In genomic region chr3:155381910-155382309, GRCm38 (mm10) we compare ENCODE assay signal across 19 mouse cellular contexts.
DNase-seq lines count a peak whose midpoint lies in the region; ATAC-seq lines count a peak whose summit lies in the region.
"Had no signal": no experiment of that assay in that cellular context is flagged by ENCODE, and none has a peak within 500 bp of the region (broad histone marks: within the 10 kb centered on the region; RNA-seq: fewer than 3 reads in every experiment).

No protein-coding gene starts in this region.

- H3K4me3 ChIP-seq in forebrain, embryonic 14.5 days (ENCODE audit: low read depth, low read length), result no peak overlapping the region
- H3K4me3 ChIP-seq in forebrain, embryonic 10.5 days, result no peak overlapping the region
- no peak overlapping the region for H3K4me3 ChIP-seq in liver, embryonic 11.5 days (ENCODE audit: low read depth, low read length)
- H3K4me3 ChIP-seq: hindbrain, embryonic 15.5 days; limb, embryonic 12.5 days had no signal

- WGBS in forebrain, embryonic 14.5 days, result 66% methylated on average over 4 of the region's 4 CpGs
- WGBS in forebrain, embryonic 10.5 days, result 88% methylated on average over 4 of the region's 4 CpGs
- WGBS in liver, embryonic 11.5 days, result 72% methylated on average over 4 of the region's 4 CpGs

- no peak overlapping the region for H3K4me2 ChIP-seq in forebrain, embryonic 14.5 days (ENCODE audit: low read length)
- H3K4me2 ChIP-seq in liver, embryonic 11.5 days, result no peak overlapping the region
- H3K4me2 ChIP-seq: hindbrain, embryonic 15.5 days; limb, embryonic 12.5 days had no signal

- no peaks in the 10 kb centered on the region for H3K4me1 ChIP-seq in forebrain, embryonic 14.5 days (ENCODE audit: control insufficient read depth, insufficient read depth, low read length)
- no peaks in the 10 kb centered on the region for H3K4me1 ChIP-seq in forebrain, embryonic 10.5 days
- no peaks in the 10 kb centered on the region for H3K4me1 ChIP-seq in liver, embryonic 11.5 days (replicated peaks; ENCODE audit: control insufficient read depth, insufficient read depth, low read length)
- H3K4me1 ChIP-seq: hindbrain, embryonic 15.5 days; limb, embryonic 12.5 days had no signal

- peak; percentile 61 for DNase-seq in forebrain, embryonic 14.5 days (ENCODE audit: low spot score)
- DNase-seq in forebrain, embryonic 10.5 days (ENCODE audit: extremely low spot score, low spot score), result no peak
- peak; percentile 40 for DNase-seq in right cerebral cortex, adult 18-20 months
- DNase-seq in right cerebral cortex, postnatal 14 days, result no peak
- DNase-seq in layer of hippocampus, adult 9-11 months, result peak; percentile 15
- no peak for DNase-seq in thymus, adult 18-20 months
- no peak for DNase-seq in liver, embryonic 11.5 days (ENCODE audit: low spot score)
- DNase-seq: adrenal gland, adult 8-10 months; cerebellum, adult 2 months; gastrocnemius, postnatal 25 days; midbrain, embryonic 14.5 days had no signal

- no peaks in the 10 kb centered on the region for H3K36me3 ChIP-seq in forebrain, embryonic 14.5 days (ENCODE audit: control insufficient read depth, insufficient read depth, low read length)
- no peaks in the 10 kb centered on the region for H3K36me3 ChIP-seq in forebrain, embryonic 10.5 days (replicated peaks)
- no peaks in the 10 kb centered on the region for H3K36me3 ChIP-seq in liver, embryonic 11.5 days (ENCODE audit: control insufficient read depth, insufficient read depth, low read length)
- H3K36me3 ChIP-seq: hindbrain, embryonic 15.5 days; limb, embryonic 12.5 days had no signal

- H3K9ac ChIP-seq in forebrain, embryonic 14.5 days (ENCODE audit: low read length), result no peak overlapping the region
- no peak overlapping the region for H3K9ac ChIP-seq in liver, embryonic 11.5 days (ENCODE audit: low read depth, low read length)
- H3K9ac ChIP-seq: hindbrain, embryonic 15.5 days; limb, embryonic 12.5 days; liver, embryonic 14.5 days had no signal

- no peak overlapping the region for H3K27ac ChIP-seq in forebrain, embryonic 14.5 days (ENCODE audit: low read depth, low read length)
- H3K27ac ChIP-seq in forebrain, embryonic 10.5 days, result no peak overlapping the region
- H3K27ac ChIP-seq in liver, embryonic 11.5 days (ENCODE audit: low read depth, low read length), result no peak overlapping the region
- H3K27ac ChIP-seq: hindbrain, embryonic 15.5 days; kidney, postnatal 0 days; limb, embryonic 12.5 days; liver, embryonic 14.5 days had no signal

- H3K27me3 ChIP-seq in forebrain, embryonic 14.5 days (replicated peaks; ENCODE audit: control insufficient read depth, insufficient read depth, low read length), result no peaks in the 10 kb centered on the region
- H3K27me3 ChIP-seq in forebrain, embryonic 10.5 days (ENCODE audit: poor library complexity, severe bottlenecking), result no peaks in the 10 kb centered on the region
- H3K27me3 ChIP-seq in liver, embryonic 11.5 days (replicated peaks; ENCODE audit: control insufficient read depth, insufficient read depth, low read length), result no peaks in the 10 kb centered on the region
- H3K27me3 ChIP-seq: CH12.LX; hindbrain, embryonic 15.5 days; limb, embryonic 12.5 days had no signal

- ATAC-seq in forebrain, embryonic 14.5 days, result peak; percentile 63; the same call in 1 of the 2 replicates
- no peak for ATAC-seq in granulocyte monocyte progenitor cell, adult 5-6 weeks (replicated peaks; ENCODE audit: poor library complexity, severe bottlenecking)
- ATAC-seq in liver, embryonic 11.5 days (replicated peaks; ENCODE audit: low FRiP score), result no peak
- ATAC-seq: intestine, postnatal 0 days; lung, postnatal 0 days had no signal

- no peaks in the 10 kb centered on the region for H3K9me3 ChIP-seq in forebrain, embryonic 14.5 days (replicated peaks; ENCODE audit: control insufficient read depth, low read length)
- no peaks in the 10 kb centered on the region for H3K9me3 ChIP-seq in forebrain, embryonic 10.5 days
- no peaks in the 10 kb centered on the region for H3K9me3 ChIP-seq in liver, embryonic 11.5 days (ENCODE audit: control insufficient read depth, low read length)
- H3K9me3 ChIP-seq: hindbrain, embryonic 15.5 days; limb, embryonic 12.5 days had no signal

Comparison
In these comparisons a context has a peak if more than half of its experiments do, and no peak if none do; other contexts are left out.
1. DNase-seq: peak in forebrain, embryonic 14.5 days (single experiment), right cerebral cortex, adult 18-20 months (single experiment) and layer of hippocampus, adult 9-11 months (single experiment); none in forebrain, embryonic 10.5 days (single experiment), right cerebral cortex, postnatal 14 days (single experiment), thymus, adult 18-20 months (0 of 2) and liver, embryonic 11.5 days (single experiment).